Mouse (Mus musculus) E14TG2a.4 (cell line): ENCODE results near the gene Fam126a.
"Not testable (repeated sequence)": the region's sequence is repeated elsewhere in the genome, so short reads cannot be mapped to it uniquely, and the experiment has no call there.

Experiments
- H3K27me3 ChIP-seq: 2 replicates; pipeline ENCODE4 v1.6.1; 2014; ENCODE audit warnings: low read length, control low read depth; ENCODE audit not compliant: insufficient read depth
- H3K36me3 ChIP-seq: 2 replicates; pipeline ENCODE4 v1.6.1; 2014; ENCODE audit warnings: low read length, control low read depth; ENCODE audit not compliant: insufficient read depth
- H3K4me1 ChIP-seq: replicated peaks from 2 replicates; pipeline ENCODE4 v1.6.1; 2014; ENCODE audit warnings: low read depth, low read length, control low read depth
- H3K4me3 ChIP-seq: replicated peaks from 2 replicates; pipeline ENCODE4 v1.5.1; 2014; ENCODE audit warnings: mild to moderate bottlenecking, low read length
- H3K9me3 ChIP-seq: 2 replicates; pipeline ENCODE4 v1.6.1; 2014; ENCODE audit warnings: low read length, control low read depth
- CTCF ChIP-seq: conservative IDR thresholded peaks from 2 replicates; pipeline ENCODE4 v1.5.1; 2014; ENCODE audit warnings: low read length
- NANOG ChIP-seq: IDR thresholded peaks from 2 replicates; pipeline ENCODE4 v1.6.1; 2014; ENCODE audit warnings: borderline replicate concordance, low read length, mixed read lengths
- POU5F1 ChIP-seq: IDR thresholded peaks from 2 replicates; pipeline ENCODE4 v1.6.1; 2014; ENCODE audit warnings: low read length, borderline replicate concordance

Gene Fam126a

DNA sequence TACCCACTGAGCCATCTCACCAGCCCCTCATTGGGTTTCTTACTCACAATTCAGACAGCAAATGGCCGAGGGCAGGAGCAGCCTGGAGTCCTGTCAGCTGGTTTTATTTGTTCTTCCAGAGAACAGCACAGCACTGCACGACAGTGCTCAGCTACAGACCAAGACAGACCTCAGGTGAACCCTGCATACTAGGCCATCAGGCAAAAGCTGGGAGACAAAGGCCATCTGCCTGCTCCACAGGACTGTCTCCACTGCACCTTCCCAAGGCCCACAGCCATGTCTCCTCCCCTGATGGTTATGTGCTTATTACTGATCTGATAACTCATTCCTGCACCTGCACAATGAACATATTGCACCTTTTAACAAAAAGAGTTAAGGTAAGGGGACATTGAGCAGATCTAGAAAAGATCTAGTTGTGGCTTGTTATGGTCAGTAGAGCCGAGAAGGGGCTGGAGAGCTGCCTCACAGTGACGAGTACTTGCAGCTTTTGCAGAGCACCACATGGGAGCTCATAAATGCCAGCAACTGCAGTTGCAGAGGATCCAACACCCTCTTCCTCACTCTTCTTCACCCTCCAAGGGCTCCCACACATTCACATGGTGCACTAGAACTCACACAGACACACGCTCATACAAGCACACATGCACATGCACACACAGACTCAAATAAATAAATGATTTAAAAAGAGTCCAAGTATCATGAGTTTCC lies 137.2 kb downstream of the Fam126a start:
- H3K36me3 ChIP-seq: no peaks in the 10 kb centered on the region
- H3K4me1 ChIP-seq: peaks cover 26% of the 10 kb centered on the region
- TF ChIP-seq CTCF (no peak), NANOG (no peak), POU5F1 (no peak)
- H3K27me3 ChIP-seq: 0 out of 2 replicates have a peak, but pooled peaks cover 2% of the 10 kb centered on the region
- no peaks in the 10 kb centered on the region for H3K9me3 ChIP-seq
- no peak overlapping the region for H3K4me3 ChIP-seq

DNA sequence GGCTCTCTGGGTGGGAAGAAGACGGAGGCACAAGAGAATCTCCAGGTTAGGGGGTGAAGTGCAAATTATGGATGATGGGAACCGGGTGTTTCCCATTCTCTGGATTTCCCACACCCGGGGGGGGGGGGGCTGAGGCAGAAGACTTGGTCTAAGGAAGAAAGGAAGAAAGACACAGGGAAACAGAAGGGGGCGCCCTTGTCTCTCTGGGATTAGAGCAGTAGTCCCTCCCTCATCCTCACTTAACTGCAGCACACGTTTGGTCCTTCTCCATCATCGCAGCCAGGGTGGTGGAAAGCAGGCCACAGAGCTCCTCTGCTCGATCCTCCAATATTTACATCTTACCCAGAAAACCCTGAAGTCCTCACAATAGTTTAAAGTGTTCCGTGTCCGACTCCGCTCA lies 139.8 kb downstream of the Fam126a start:
- Histone ChIP-seq H3K27me3 (0 out of 2 replicates have a peak, but pooled peaks cover 2% of the 10 kb centered on the region), H3K4me3 (no peak overlapping the region), H3K9me3 (no peaks in the 10 kb centered on the region), H3K36me3 (no peaks in the 10 kb centered on the region), H3K4me1 (peaks cover 26% of the 10 kb centered on the region)
- peak; percentile 43 for TF ChIP-seq CTCF
- TF ChIP-seq NANOG: no peak
- TF ChIP-seq POU5F1: no peak

DNA sequence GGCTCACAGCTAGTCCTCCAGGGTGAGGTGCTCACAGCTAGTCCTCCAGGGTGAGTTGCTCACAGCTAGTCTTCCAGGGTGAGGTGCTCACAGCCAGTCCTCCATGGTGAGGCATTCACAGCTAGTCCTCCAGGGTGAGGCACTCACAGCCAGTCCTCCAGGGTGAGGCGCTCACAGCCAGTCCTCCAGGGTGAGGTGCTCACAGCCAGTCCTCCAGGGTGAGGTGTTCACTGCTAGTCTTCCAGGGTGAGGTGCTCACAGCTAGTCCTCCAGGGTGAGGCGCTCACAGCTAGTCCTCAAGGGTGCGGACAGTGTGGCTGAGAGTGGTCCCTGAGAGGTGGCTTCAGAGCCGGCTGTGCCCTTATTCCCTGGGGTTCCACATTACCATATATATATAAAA lies 141.0 kb downstream of the Fam126a start:
- H3K27me3 ChIP-seq: 0 out of 2 replicates have a peak, but pooled peaks cover 2% of the 10 kb centered on the region
- no peak for TF ChIP-seq NANOG
- no peaks in the 10 kb centered on the region for H3K36me3 ChIP-seq
- H3K4me3 ChIP-seq: no peak overlapping the region
- H3K4me1 ChIP-seq: peaks cover 19% of the 10 kb centered on the region
- H3K9me3 ChIP-seq: no peaks in the 10 kb centered on the region

DNA sequence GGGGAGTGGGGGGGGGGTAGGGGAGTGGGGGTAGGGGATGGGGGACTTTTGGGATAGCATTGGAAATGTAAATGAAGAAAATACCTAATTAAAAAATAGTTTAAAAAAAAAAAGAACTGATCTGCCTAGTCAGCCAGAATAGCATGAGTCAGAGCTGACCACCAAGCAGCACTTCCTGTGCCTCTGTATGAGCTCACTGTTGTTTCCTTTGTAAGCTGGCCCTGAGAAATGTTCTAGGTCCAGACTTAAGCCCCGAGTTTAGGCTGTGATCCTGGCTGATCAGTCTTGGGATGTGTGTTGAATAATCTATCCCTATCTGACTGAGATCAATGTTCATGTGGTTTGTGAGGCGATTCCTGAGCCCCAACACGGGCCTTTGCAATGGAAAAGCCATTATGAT lies 143.4 kb downstream of the Fam126a start:
- TF ChIP-seq CTCF (no peak), NANOG (no peak), POU5F1 (no peak)

DNA sequence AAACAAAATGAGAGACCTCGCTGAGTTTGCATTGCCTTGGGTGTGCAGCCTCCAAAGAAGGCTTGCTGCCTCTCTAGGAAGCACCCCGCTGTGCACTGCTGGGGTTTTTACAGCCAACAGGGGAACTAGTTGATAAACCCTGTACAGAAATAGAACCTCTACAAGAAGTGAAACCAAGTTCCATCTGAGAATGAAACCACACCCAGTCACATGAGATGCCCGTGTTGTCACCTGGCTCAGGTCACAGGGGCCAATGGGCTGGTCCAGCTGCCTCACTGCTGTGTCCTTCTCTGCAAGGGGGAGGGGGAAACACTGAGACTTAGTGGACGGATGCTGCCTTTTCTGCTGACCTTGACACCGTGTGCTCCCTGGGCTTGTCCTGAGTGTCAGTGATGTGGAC lies 156.0 kb downstream of the Fam126a start:
- H3K27me3 ChIP-seq: 0 out of 2 replicates have a peak, but pooled peaks cover 2% of the 10 kb centered on the region
- no peak overlapping the region for H3K4me3 ChIP-seq
- no peaks in the 10 kb centered on the region for H3K36me3 ChIP-seq
- peaks cover 8% of the 10 kb centered on the region for H3K4me1 ChIP-seq
- TF ChIP-seq POU5F1 (no peak), CTCF (no peak), NANOG (no peak)
- no peaks in the 10 kb centered on the region for H3K9me3 ChIP-seq

More for the DNA sequence above, 143.4 kb downstream of the Fam126a start:
- Histone ChIP-seq H3K27me3 (0 out of 2 replicates have a peak, but pooled peaks cover 2% of the 10 kb centered on the region), H3K4me1 (peaks cover 6% of the 10 kb centered on the region; the same call in 1 of the 2 replicates), H3K36me3 (no peaks in the 10 kb centered on the region), H3K9me3 (peaks cover 11% of the 10 kb centered on the region; the same call in 1 of the 2 replicates), H3K4me3 (no peak overlapping the region)

DNA sequence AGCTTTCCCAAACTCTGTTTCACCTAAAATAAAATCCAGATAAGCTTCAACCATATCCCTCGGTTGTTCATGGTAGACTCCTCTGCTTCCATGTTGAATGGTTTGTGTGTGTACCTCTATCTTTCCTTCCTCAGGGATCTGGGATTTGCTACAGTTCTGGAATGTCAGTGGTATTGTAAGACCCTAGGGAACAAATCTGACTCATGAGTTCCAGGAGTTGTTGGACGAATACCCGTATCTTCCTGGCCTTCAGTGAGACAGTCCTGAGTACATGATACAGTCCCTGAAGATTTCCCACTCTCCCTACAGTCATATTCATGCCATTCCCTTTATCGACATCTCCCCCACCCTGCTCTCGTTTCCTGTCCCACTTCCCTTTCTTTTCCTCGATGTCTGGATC lies 157.9 kb downstream of the Fam126a start:
- Histone ChIP-seq H3K36me3 (no peaks in the 10 kb centered on the region), H3K27me3 (0 out of 2 replicates have a peak, but pooled peaks cover 2% of the 10 kb centered on the region), H3K4me1 (peaks cover 8% of the 10 kb centered on the region), H3K9me3 (no peaks in the 10 kb centered on the region), H3K4me3 (no peak overlapping the region)
- TF ChIP-seq NANOG (no peak), POU5F1 (no peak), CTCF (no peak)

DNA sequence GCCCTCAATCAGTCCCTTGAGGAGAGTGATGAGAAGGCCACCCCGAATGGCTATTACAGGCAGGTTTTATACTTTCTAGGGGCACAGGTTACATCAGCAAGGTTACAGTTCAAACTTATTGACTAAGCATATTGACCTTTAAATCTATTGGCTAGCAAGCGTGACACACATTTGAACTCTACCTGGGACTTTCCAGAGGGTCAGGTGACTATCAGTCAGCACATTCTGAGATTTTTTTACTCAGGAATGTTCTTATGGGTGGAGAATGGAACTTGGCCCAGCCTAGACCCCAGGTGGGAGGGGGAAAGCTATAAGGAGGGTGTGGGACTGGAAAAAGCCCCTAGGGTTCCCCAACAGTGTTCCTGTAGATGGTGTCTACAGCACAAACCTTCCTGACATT lies 159.2 kb downstream of the Fam126a start:
- not testable (repeated sequence) for H3K4me3 ChIP-seq, H3K27me3 ChIP-seq, H3K4me1 ChIP-seq, H3K9me3 ChIP-seq, H3K36me3 ChIP-seq

DNA sequence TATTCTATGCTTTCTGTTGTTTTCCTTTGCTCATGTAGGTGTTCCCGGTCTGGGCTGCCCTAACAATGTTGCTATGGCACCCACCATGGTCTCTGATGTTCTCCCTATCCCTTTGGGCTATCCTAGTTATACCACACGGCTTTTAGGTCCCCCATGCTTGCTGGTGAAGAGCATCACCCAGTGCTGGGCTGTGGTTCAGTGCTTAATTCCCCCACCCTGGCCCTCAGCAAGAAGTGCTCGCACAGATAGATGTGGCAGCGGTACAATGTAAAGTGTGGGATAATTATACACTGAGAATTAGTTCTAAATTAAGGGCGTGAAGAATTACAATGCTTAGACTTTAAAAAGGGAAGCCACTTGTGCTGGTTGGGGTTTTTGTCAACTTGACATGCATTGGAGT lies 164.5 kb downstream of the Fam126a start:
- H3K4me3 ChIP-seq: no peak overlapping the region
- peaks cover 2% of the 10 kb centered on the region; the same call in 1 of the 2 replicates for H3K4me1 ChIP-seq
- H3K27me3 ChIP-seq: no peaks in the 10 kb centered on the region
- no peaks in the 10 kb centered on the region for H3K36me3 ChIP-seq
- TF ChIP-seq CTCF (no peak), NANOG (no peak), POU5F1 (no peak)
- H3K9me3 ChIP-seq: no peaks in the 10 kb centered on the region
